Mouse (Mus musculus): ENCODE results near the gene Fasn.
"Not testable (repeated sequence)": the region's sequence is repeated elsewhere in the genome, so short reads cannot be mapped to it uniquely, and the experiment has no call there.

Fasn gene

DNA sequence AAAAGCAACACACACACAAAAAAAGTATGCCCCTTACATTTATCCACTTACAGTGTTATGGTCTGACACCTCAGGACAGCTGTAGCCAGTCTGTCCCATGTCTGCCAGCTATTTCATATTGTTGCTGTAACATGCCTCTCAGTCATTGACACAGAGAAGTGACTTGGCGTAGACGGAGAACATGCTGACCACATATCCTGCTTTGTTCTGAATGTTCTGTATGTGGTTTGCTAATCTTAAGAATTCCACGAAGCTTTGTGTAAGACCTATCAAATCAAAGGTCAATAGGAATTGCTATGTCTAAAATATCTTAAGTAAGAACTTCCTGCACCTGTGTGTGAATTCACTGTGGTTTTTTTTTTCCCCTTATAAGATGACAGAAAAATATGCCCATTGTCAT is 26.1 kb downstream of the Fasn start:
- no peak for DNase-seq (ENCODE audit: low spot score)

DNA sequence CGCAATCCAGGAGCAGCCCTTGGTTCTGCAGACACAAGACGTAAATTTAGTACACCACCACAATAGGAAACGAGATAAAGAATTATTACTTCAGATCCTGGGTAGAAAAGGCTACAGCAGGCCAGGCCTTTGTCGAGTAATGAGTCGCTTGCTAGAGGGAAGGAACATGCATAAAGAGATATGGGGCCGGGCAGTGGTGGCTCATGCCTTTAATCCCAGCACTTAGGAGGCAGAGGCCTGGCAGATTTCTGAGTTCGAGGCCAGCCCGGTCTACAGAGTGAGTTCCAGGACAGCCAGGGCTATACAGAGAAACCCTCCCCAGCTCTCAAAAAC is 27.8 kb downstream of the Fasn start:
- no peak for DNase-seq (ENCODE audit: low spot score)

DNA sequence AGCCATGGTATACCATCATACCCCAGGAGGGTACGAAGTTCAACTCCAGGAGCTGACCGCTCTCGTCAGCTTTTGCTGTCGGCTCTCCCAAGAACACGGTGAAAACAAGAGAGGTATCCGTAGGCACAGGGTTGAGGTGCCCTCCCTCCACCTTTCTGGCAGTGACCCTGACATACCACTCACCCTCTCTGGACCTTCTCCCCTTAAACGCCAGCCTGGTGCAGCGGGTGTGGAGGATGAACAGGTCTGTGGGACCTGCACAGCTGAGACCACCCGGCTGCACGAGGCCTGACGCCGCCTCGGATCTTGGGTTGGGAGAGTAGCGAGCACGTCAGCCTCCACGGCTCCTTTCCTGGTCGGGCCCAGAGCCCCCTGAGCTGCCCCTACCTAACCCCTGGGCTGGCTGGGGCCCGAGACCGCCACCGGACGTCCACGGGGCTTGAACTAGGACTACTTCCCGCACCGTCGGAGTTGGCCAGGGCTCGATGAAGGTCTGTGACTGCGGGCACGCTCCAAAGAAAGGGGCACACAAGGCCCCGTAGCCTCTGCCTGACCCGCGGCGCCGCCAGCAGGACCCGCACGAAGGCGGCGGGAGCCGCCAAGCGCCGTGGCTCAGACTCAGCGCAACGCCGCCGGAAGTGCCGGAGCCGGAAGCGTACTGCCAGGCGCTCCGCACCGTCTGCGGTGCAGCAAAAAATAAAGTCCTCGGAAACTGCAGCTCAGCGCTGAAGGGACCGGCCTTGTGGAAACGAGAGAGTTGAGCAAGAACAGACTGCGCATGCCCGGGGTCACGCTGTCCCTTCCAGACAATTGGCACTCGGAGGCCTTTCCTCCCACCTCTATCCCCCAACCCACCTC is 28.4 kb downstream of the Fasn start, which contains the start of gene Dus1l:
Dus1l (minus strand) TSS at position 648 of the 858 bp plus-strand sequence.
- peak; percentile 96 for DNase-seq (ENCODE audit: low spot score)

DNA sequence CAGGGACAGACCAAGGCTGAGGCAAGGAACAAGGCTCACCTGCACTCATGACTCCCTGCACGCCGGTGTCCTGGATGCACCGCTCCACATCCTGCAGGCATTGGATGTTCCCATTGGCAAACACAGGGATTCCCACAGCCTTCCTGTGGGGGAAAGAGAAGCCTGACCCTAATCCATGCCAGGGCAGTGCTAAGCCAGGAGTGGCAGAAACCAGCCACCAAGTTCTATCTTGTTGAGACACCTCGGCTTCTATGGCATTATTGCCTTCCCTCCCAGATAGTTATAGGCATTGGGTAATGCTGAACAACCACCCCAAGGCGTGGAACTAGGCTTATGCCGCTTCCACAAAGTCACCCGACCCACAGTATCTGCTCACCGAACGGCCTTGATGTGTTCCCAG is 31.7 kb downstream of the Fasn start:
- DNase-seq (ENCODE audit: low spot score) = no peak

- DNase-seq (ENCODE audit: low spot score) = no peak
These were observed 34.5 kb downstream of the Fasn start for GRCm38 (mm10) chr11:120789810-120790209.

GRCm38 (mm10) chr11:120789355-120789754 is 35.0 kb downstream of the Fasn start:
- DNase-seq (ENCODE audit: low spot score) = no peak

DNA sequence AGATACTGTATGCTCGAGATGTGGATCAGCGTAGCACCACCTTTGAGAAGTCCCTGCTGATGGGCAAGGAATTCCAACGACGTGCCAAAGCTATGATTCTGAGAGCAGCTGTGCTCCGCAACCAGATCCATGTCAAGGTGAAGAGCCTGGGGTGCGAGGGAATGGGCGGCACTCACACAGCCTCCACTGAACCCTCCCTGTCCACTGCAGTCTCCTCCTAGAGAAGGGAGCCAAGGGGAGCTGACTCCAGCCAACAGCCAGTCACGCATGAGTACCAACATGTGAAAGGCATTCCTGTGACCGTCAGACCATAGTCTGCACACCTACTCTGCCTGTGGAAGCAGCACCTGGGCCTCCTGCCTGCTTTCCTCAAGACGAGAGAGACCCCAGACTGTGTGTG is 35.9 kb downstream of the Fasn start:
- not testable (repeated sequence) for DNase-seq (ENCODE audit: low spot score)

DNA sequence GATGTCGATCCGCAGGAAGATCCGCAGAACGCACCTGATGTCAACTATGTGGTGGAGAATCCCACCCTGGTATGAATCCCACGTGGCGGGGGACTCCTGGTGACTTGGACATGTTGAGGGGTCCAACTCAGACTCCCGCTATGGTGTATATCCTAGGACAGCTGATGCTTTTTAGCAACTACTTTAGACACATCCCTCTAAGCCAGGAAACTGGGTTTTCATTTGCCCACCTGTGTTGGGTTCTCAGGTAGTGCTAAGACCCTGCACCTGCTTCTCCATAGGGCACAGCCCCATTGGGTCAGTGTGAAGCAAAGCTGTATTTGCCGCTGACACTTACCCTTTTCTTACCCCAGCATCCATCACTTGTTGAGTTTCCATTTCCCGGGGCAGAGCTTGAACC is 39.2 kb downstream of the Fasn start:
- no peak for DNase-seq (ENCODE audit: low spot score)

- DNase-seq (ENCODE audit: low spot score) = peak; percentile 86
These were observed 40.1 kb downstream of the Fasn start, which contains the start of the genes Rfng and Gps1 for GRCm38 (mm10) chr11:120784064-120784791. Gene Rfng (minus strand): TSS chr11:120784207. Gene Gps1 (plus strand): TSS chr11:120784272.

DNA sequence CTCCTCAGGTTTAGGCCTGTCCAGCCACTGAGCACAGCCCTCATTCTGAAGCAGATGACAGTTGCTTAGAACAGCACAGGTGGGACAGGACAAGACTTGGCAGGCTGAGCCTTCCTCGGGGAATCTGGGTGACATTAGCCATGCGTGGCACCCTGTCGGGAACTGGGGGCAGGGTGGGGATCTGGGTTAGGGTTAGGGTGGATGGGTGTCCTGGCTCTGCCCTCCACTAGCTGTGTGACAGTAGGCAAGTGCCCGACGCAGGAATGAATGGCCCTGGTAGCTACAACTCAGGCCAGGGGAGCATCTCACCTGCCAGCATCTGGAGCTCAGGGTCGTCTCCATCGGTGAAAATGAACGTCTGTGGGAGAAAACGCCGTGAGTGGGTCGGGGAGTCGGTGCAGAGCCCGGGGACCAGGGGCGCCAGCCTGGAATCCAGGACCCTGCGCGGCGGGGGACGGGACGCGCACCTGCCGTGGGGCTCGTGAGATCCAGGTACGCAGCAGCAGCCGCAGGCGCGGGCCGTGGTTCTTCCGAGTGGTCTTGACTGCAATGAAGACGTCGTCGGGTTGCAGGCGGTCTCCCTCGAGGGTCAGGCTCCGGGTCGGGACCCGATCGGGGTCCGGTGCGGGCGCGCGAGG is 40.8 kb downstream of the Fasn start:
- DNase-seq (ENCODE audit: low spot score) = no peak

GRCm38 (mm10) chr11:120781361-120781760 is 43.0 kb downstream of the Fasn start:
- DNase-seq (ENCODE audit: low spot score) = not testable (repeated sequence)

- no peak for DNase-seq (ENCODE audit: low spot score)
These were observed 44.5 kb downstream of the Fasn start for GRCm38 (mm10) chr11:120779876-120780275.

- no peak for DNase-seq (ENCODE audit: low spot score)
These were observed 47.2 kb downstream of the Fasn start for GRCm38 (mm10) chr11:120777123-120777522.

DNA sequence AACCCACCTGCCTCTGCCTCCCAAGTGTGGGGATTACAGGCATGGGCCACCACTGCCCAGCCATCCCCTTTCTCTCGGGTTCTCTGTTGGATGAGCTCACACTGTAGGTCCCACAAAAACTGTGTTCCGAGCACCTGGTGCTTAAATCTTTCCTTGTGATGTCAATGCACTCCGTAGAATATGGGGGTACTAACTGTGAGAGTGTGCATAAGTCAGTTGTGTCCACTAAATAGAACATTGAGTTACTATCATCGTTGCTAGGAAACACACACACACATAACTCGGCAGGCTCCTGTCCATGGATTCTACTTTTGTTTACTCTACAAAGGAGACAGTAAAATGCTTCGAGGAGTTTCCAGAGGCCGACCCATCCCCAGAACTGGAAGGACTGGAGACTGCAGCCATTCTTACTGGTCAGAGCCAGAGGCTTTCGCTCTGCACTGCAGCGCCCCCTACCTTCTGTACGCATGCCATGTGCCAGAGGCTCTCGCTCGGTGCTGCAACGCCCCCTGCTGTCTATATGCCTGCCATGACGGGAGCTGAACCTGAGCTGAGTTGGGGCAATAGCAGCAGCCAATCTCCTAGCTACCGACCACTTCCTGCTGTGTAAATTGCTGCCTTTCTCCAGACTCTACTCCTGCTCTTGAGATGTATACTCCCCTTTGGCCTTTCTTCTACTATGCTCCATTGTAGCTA is 48.4 kb downstream of the Fasn start:
- DNase-seq (ENCODE audit: low spot score) = peak; percentile 96

DNA sequence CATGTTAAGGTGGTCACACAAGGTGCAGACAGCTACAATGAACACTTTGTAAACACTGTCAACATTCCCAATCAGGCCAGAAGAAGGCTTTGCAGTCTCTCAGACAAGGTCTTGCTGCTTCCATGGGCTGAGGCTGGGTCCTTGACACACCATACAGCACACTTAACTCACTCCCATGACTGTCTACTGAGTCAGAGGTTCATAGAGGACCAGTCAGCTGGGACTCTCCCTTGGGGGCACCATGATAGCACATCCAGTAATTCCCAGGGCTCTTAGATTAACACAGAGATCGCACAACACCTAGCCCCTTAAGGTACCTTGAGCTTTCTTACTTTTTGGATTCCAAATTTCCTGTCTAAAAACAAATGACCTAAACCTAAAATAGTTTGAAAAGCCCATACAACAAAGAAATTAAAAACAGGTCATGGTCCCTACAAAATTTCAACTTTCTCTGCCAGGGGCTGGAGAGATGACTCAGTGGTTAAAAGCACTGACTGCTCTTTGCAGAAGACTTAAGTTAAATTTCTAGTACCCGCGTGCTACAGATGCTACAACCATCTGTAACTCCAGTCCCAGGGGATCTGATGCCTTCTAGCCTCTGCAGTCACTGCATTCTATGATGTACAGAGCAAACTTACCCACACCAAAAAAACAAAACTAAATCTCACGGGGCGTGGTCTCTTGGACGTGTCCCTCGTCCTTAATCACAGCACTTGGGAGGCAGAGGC is 50.7 kb downstream of the Fasn start:
- DNase-seq (ENCODE audit: low spot score) = no peak

- no peak for DNase-seq (ENCODE audit: low spot score)
These were observed 51.6 kb downstream of the Fasn start for GRCm38 (mm10) chr11:120772749-120773148.

DNA sequence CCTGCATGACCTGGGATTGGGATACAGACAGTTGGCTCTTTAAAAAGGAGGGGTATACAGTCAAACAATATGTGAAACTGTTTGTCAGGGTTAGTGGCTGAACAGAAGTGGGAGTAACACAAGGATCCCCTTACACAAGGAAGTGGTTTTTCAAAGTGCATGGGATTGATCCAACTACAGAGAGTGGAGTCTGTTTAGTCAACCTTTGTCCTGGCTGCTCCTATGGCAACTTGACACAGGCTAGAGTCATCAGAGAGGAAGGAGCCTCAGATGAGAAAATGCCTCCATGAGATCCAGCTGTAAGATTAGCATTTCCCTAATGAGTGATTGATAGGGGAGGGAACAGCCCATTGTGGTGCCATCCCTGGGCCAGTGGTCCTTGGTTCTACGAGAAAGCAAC is 56.1 kb downstream of the Fasn start:
- no peak for DNase-seq (ENCODE audit: low spot score)

GRCm38 (mm10) chr11:120767023-120767422 is 57.3 kb downstream of the Fasn start:
- not testable (repeated sequence) for DNase-seq (ENCODE audit: low spot score)

DNA sequence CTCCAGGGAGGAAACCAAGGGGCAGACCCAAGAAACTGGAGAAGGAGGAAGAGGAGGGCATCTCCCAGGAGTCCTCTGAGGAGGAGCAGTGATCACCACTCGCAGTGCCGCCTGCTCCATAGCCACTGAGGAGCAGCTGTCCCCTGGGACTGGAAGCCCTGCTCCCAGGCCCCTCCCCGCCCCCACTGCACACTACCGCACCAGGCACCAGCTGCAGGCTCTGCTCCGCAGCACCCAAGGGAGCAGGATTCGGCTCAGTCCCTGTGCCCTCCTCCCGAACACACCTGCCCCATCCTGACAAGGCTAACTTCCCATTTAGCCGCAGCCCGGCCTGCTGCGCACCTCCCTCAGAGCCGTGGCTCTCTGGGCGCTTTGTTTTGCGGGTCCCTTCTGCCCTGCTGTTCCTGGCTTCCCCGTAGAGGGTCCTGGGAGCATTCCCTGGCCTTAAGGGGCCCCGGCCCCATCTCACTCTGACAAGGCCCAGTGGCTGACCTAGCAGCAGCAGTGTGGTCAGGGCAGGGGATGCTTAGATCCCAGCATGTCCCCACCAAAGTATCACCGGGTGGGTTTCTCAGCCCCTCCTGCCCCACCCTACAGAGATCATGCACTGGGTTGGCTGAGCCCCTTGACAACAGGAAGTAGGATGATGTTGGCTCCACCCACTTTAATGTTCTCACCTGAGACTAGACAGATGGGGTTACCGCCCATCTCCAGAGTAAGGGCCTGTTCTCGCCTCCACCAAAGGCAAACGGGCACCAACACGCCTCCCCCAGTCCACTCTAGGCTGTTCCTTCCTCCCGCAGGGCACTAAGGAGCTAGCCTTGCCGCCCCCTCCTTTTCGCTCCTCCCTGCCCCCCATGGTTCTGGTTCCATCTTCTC is 61.0 kb downstream of the Fasn start:
- not testable (repeated sequence) for DNase-seq (ENCODE audit: low spot score)

DNA sequence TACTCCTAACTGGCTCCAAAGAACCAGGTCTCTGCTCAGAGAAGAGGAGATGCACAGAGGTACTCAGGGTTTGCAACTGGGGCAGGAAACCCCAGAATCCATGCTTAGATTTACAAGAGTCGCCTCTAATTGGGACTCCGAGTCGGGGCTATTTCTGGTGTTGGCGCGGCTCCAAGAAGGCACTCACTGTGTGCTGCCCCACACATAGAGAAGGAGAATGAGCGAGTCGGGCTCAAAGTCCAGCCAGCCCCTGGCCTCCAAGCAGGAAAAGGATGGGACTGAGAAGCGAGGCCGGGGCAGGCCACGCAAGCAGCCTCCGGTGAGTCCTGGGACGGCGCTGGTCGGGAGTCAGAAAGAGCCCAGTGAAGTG is 61.7 kb downstream of the Fasn start, which contains the start of gene Hmga1b:
Hmga1b (plus strand) TSS at position 123 of the 370 bp plus-strand sequence.
- not testable (repeated sequence) for DNase-seq (ENCODE audit: low spot score)

Measured in embryo, embryonic 10 days (tissue).